Mouse (Mus musculus) kidney, embryonic 15.5 days (tissue): Measurements from ENCODE around the gene Haghl. TPM values are rescaled to one million over a fixed set of nuclear protein-coding genes. Genes with fewer than 3 reads are reported as not detected.
"Not testable (repeated sequence)": the region's sequence is repeated elsewhere in the genome, so short reads cannot be mapped to it uniquely, and the experiment has no call there.

Experiments used
- ATAC-seq: fragments of 200-750 bp; cut with Nextera tagmentation; replicated peaks from 2 replicates; pipeline ENCODE4 v1.8.0; 2017; ENCODE audit warnings: moderate TSS enrichment; ENCODE audit not compliant: low FRiP score
- H3K27ac ChIP-seq: fragments of 300-500 bp; sonication (generic); 2 replicates; pipeline ENCODE4 v1.5.1; 2015; ENCODE audit warnings: mild to moderate bottlenecking, inconsistent platforms
- H3K27me3 ChIP-seq: fragments of 300-500 bp; sonication (generic); 2 replicates; pipeline ENCODE4 v1.6.1; 2015; ENCODE audit warnings: inconsistent platforms
- H3K36me3 ChIP-seq: fragments of 300-500 bp; sonication (generic); 2 replicates; pipeline ENCODE4 v1.6.1; 2015; ENCODE audit warnings: inconsistent platforms
- H3K4me1 ChIP-seq: fragments of 300-500 bp; sonication (generic); 2 replicates; pipeline ENCODE4 v1.6.1; 2015; ENCODE audit warnings: inconsistent platforms
- H3K4me2 ChIP-seq: fragments of 300-500 bp; sonication (generic); 2 replicates; pipeline ENCODE4 v1.6.1; 2015; ENCODE audit warnings: moderate library complexity, mild to moderate bottlenecking, inconsistent platforms
- H3K4me3 ChIP-seq: fragments of 300-500 bp; sonication (generic); replicated peaks from 2 replicates; pipeline ENCODE4 v1.5.1; 2015; ENCODE audit warnings: mild to moderate bottlenecking, inconsistent platforms
- H3K9ac ChIP-seq: fragments of 300-500 bp; sonication (generic); 2 replicates; pipeline ENCODE4 v1.6.1; 2015; ENCODE audit warnings: mild to moderate bottlenecking, inconsistent platforms
- H3K9me3 ChIP-seq: fragments of 300-500 bp; sonication (generic); replicated peaks from 2 replicates; pipeline ENCODE4 v1.6.1; 2016; ENCODE audit warnings: inconsistent platforms
- WGBS: fragments of 180-500 bp; shearing (Covaris S2); methylation state at CpG from one replicate; pipeline ENCODE4 v1.1.7; 2015; ENCODE audit warnings: mixed read lengths; 5-methylcytosine and 5-hydroxymethylcytosine counted together
- polyA plus RNA-seq: library from polyadenylated mRNA; unstranded; fragments of >200 nt; fragmentation: Nextera tagmentation; extraction: Ambion mirVana; gene quantifications from 2 replicates; pipeline ENCODE4 v1.2.1, GENCODE M21; 2015

Gene Haghl
- polyA plus RNA-seq, 1 experiment from 2014 or later, result 74.8 TPM

- Histone ChIP-seq H3K36me3 (no peaks in the 10 kb centered on the region), H3K4me3 (peak overlapping the region; percentile 73), H3K4me1 (peaks cover 24% of the 10 kb centered on the region), H3K27me3 (peaks cover 73% of the 10 kb centered on the region), H3K9me3 (no peaks in the 10 kb centered on the region), H3K27ac (no peak overlapping the region), H3K4me2 (peak overlapping the region; percentile 99), H3K9ac (peak overlapping the region; percentile 48)
- ATAC-seq, result peak; percentile 27
- 12% methylated on average over 25 of the region's 25 CpGs for WGBS
Observed at GRCm38 (mm10) chr17:25809606-25810340, 24.3 kb upstream of the Haghl start.

GRCm38 (mm10) chr17:25808789-25809605, 23.5 kb upstream of the Haghl start, which contains the start of gene Fbxl16:
TSS of gene Fbxl16 (plus strand) at chr17:25809085.
- peaks cover 72% of the 10 kb centered on the region for H3K27me3 ChIP-seq
- peak within 1 kb of the TSS; percentile 99 for H3K4me2 ChIP-seq
- peak within 1 kb of the TSS; percentile 48 for H3K9ac ChIP-seq
- no peaks in the 10 kb centered on the region for H3K36me3 ChIP-seq
- no peaks in the 10 kb centered on the region for H3K9me3 ChIP-seq
- under 1% methylated on average over 95 of the region's 100 CpGs for WGBS
- peaks cover 24% of the 10 kb centered on the region for H3K4me1 ChIP-seq
- ATAC-seq, result peak; percentile 69
- no peak within 1 kb of the TSS for H3K27ac ChIP-seq
- peak within 1 kb of the TSS; percentile 73 for H3K4me3 ChIP-seq

GRCm38 (mm10) chr17:25808028-25808427, 22.6 kb upstream of the Haghl start:
- H3K36me3 ChIP-seq, result no peaks in the 10 kb centered on the region
- no peak overlapping the region for H3K27ac ChIP-seq
- peaks cover 20% of the 10 kb centered on the region for H3K4me1 ChIP-seq
- H3K27me3 ChIP-seq, result peaks cover 76% of the 10 kb centered on the region
- no peaks in the 10 kb centered on the region for H3K9me3 ChIP-seq
- peak overlapping the region; percentile 99 for H3K4me2 ChIP-seq
- no peak for ATAC-seq
- H3K4me3 ChIP-seq, result peak overlapping the region; percentile 73
- no peak overlapping the region for H3K9ac ChIP-seq
- 45% methylated on average over 5 of the region's 5 CpGs for WGBS

GRCm38 (mm10) chr17:25807452-25807851, 22.0 kb upstream of the Haghl start:
- not testable (repeated sequence) for H3K4me3 ChIP-seq, H3K4me2 ChIP-seq, ATAC-seq, H3K36me3 ChIP-seq, H3K27ac ChIP-seq, H3K9me3 ChIP-seq, H3K9ac ChIP-seq
- Histone ChIP-seq H3K4me1 (peaks cover 18% of the 10 kb centered on the region), H3K27me3 (peaks cover 76% of the 10 kb centered on the region)
- 37% methylated on average over 2 of the region's 2 CpGs for WGBS

- 67% methylated on average over 4 of the region's 4 CpGs for WGBS
Observed at GRCm38 (mm10) chr17:25806507-25806906, 21.0 kb upstream of the Haghl start.

GRCm38 (mm10) chr17:25802825-25803517, 17.5 kb upstream of the Haghl start:
- no peaks in the 10 kb centered on the region for H3K9me3 ChIP-seq
- 11% methylated on average over 10 of the region's 10 CpGs for WGBS

More at GRCm38 (mm10) chr17:25806507-25806906, 21.0 kb upstream of the Haghl start:
- no peaks in the 10 kb centered on the region for H3K36me3 ChIP-seq
- H3K9me3 ChIP-seq, result no peaks in the 10 kb centered on the region
- no peak for ATAC-seq
- peaks cover 75% of the 10 kb centered on the region for H3K27me3 ChIP-seq
- no peak overlapping the region for H3K4me2 ChIP-seq
- H3K4me1 ChIP-seq, result peaks cover 18% of the 10 kb centered on the region
- H3K4me3 ChIP-seq, result no peak overlapping the region
- H3K9ac ChIP-seq, result no peak overlapping the region
- no peak overlapping the region for H3K27ac ChIP-seq

GRCm38 (mm10) chr17:25801029-25801428, 15.6 kb upstream of the Haghl start:
- Histone ChIP-seq H3K9me3 (no peaks in the 10 kb centered on the region), H3K4me2 (no peak overlapping the region), H3K4me3 (no peak overlapping the region), H3K27me3 (peaks cover 38% of the 10 kb centered on the region), H3K4me1 (peaks cover 12% of the 10 kb centered on the region), H3K27ac (no peak overlapping the region), H3K36me3 (no peaks in the 10 kb centered on the region), H3K9ac (no peak overlapping the region)
- no peak; the same call in 1 of the 2 replicates for ATAC-seq
- WGBS, result 6% methylated on average over 6 of the region's 6 CpGs

More at GRCm38 (mm10) chr17:25802825-25803517, 17.5 kb upstream of the Haghl start:
- no peak overlapping the region for H3K9ac ChIP-seq
- H3K36me3 ChIP-seq, result no peaks in the 10 kb centered on the region
- no peak overlapping the region for H3K27ac ChIP-seq
- no peak for ATAC-seq
- no peak overlapping the region for H3K4me3 ChIP-seq
- H3K4me2 ChIP-seq, result no peak overlapping the region
- H3K27me3 ChIP-seq, result peaks cover 46% of the 10 kb centered on the region
- 0 out of 2 replicates have a peak, but pooled peaks cover under 1% of the 10 kb centered on the region for H3K4me1 ChIP-seq

- Histone ChIP-seq H3K9ac (peak within 1 kb of the TSS; percentile 65), H3K27me3 (peaks cover 9% of the 10 kb centered on the region), H3K4me2 (peak within 1 kb of the TSS; percentile 93), H3K4me1 (peaks cover 49% of the 10 kb centered on the region), H3K36me3 (0 out of 2 replicates have a peak, but pooled peaks cover 3% of the 10 kb centered on the region), H3K4me3 (peak within 1 kb of the TSS; percentile 67), H3K27ac (peak within 1 kb of the TSS; percentile 56), H3K9me3 (no peaks in the 10 kb centered on the region)
- ATAC-seq, result peak; percentile 80
- under 1% methylated on average over 35 of the region's 35 CpGs for WGBS
Observed at GRCm38 (mm10) chr17:25796951-25797369, 11.5 kb upstream of the Haghl start, which contains the start of gene Metrn. TSS of gene Metrn (minus strand) at chr17:25797136.

- 0 out of 2 replicates have a peak, but pooled peaks have one; percentile 8 for ATAC-seq
- Histone ChIP-seq H3K4me1 (peaks cover 53% of the 10 kb centered on the region), H3K9ac (peak overlapping the region; percentile 65), H3K9me3 (no peaks in the 10 kb centered on the region), H3K27me3 (peaks cover 4% of the 10 kb centered on the region), H3K4me2 (peak overlapping the region; percentile 93), H3K27ac (peak overlapping the region; percentile 56), H3K36me3 (0 out of 2 replicates have a peak, but pooled peaks cover 3% of the 10 kb centered on the region), H3K4me3 (peak overlapping the region; percentile 67)
- 1% methylated on average over 37 of the region's 37 CpGs for WGBS
Observed at GRCm38 (mm10) chr17:25796211-25796771, 10.8 kb upstream of the Haghl start.

- H3K27me3 ChIP-seq, result 0 out of 2 replicates have a peak, but pooled peaks cover 3% of the 10 kb centered on the region
- peak within 1 kb of the TSS; percentile 56 for H3K27ac ChIP-seq
- no peaks in the 10 kb centered on the region for H3K9me3 ChIP-seq
- peak within 1 kb of the TSS; percentile 67 for H3K4me3 ChIP-seq
- H3K4me1 ChIP-seq, result peaks cover 60% of the 10 kb centered on the region
- peak within 1 kb of the TSS; percentile 93 for H3K4me2 ChIP-seq
- H3K36me3 ChIP-seq, result 0 out of 2 replicates have a peak, but pooled peaks cover 5% of the 10 kb centered on the region
- H3K9ac ChIP-seq, result peak within 1 kb of the TSS; percentile 65
- peak; percentile 34 for ATAC-seq
- WGBS, result 11% methylated on average over 6 of the region's 6 CpGs
Observed at GRCm38 (mm10) chr17:25795609-25796092, 10.2 kb upstream of the Haghl start, which contains the start of gene AC134908.4. TSS of gene AC134908.4 (minus strand) at chr17:25795659.

- H3K4me3 ChIP-seq, result peak overlapping the region; percentile 67
- H3K4me1 ChIP-seq, result peaks cover 63% of the 10 kb centered on the region
- H3K9ac ChIP-seq, result no peak overlapping the region; the same call in 1 of the 2 replicates
- WGBS, result 80% methylated on average over 17 of the region's 17 CpGs
- H3K9me3 ChIP-seq, result no peaks in the 10 kb centered on the region
- H3K27ac ChIP-seq, result peak overlapping the region; percentile 18; the same call in 1 of the 2 replicates
- H3K27me3 ChIP-seq, result 0 out of 2 replicates have a peak, but pooled peaks cover 3% of the 10 kb centered on the region
- H3K36me3 ChIP-seq, result peaks cover 9% of the 10 kb centered on the region; the same call in 1 of the 2 replicates
- peak overlapping the region; percentile 93 for H3K4me2 ChIP-seq
- no peak for ATAC-seq
Observed at GRCm38 (mm10) chr17:25794998-25795397, 9.5 kb upstream of the Haghl start.
